Mouse (Mus musculus): Measurements from ENCODE around the gene Fbxw9.

Gene Fbxw9

GRCm38 (mm10) chr8:85059879-85060616, at the start of gene Fbxw9:
TSS of gene Fbxw9 (plus strand) at chr8:85060055.
- peak; percentile 76; the same call in 1 of the 2 replicates for ATAC-seq (ENCODE audit: insufficient number of reproducible peaks, low FRiP score, low TSS enrichment)

- no peak for ATAC-seq (ENCODE audit: insufficient number of reproducible peaks, low FRiP score, low TSS enrichment)
Measured at GRCm38 (mm10) chr8:85011242-85011641, 48.6 kb upstream of the Fbxw9 start.

- ATAC-seq (ENCODE audit: insufficient number of reproducible peaks, low FRiP score, low TSS enrichment) = peak; percentile 68; the same call in 1 of the 2 replicates
Measured at GRCm38 (mm10) chr8:85013230-85013840, 46.5 kb upstream of the Fbxw9 start.

- no peak for ATAC-seq (ENCODE audit: insufficient number of reproducible peaks, low FRiP score, low TSS enrichment)
Measured at GRCm38 (mm10) chr8:85014431-85014830, 45.4 kb upstream of the Fbxw9 start, which contains the start of gene Best2. TSS of gene Best2 (minus strand) at chr8:85014531.

GRCm38 (mm10) chr8:85016724-85017123, 43.1 kb upstream of the Fbxw9 start:
- no peak for ATAC-seq (ENCODE audit: insufficient number of reproducible peaks, low FRiP score, low TSS enrichment)

GRCm38 (mm10) chr8:85017209-85017608, 42.6 kb upstream of the Fbxw9 start:
- no peak for ATAC-seq (ENCODE audit: insufficient number of reproducible peaks, low FRiP score, low TSS enrichment)

- ATAC-seq (ENCODE audit: insufficient number of reproducible peaks, low FRiP score, low TSS enrichment) = no peak
Measured at GRCm38 (mm10) chr8:85021514-85022055, 38.3 kb upstream of the Fbxw9 start.

GRCm38 (mm10) chr8:85023846-85024245, 36.0 kb upstream of the Fbxw9 start:
- no peak for ATAC-seq (ENCODE audit: insufficient number of reproducible peaks, low FRiP score, low TSS enrichment)

- peak; percentile 89 for ATAC-seq (ENCODE audit: insufficient number of reproducible peaks, low FRiP score, low TSS enrichment)
Measured at GRCm38 (mm10) chr8:85025098-85025932, 34.5 kb upstream of the Fbxw9 start, which contains the start of gene Asna1. TSS of gene Asna1 (minus strand) at chr8:85025281.

GRCm38 (mm10) chr8:85026670-85027515, 33.0 kb upstream of the Fbxw9 start, which contains the start of gene Trir:
TSS of gene Trir (plus strand) at chr8:85026823.
- ATAC-seq (ENCODE audit: insufficient number of reproducible peaks, low FRiP score, low TSS enrichment) = peak; percentile 76

GRCm38 (mm10) chr8:85027516-85027855, 32.4 kb upstream of the Fbxw9 start:
- no peak for ATAC-seq (ENCODE audit: insufficient number of reproducible peaks, low FRiP score, low TSS enrichment)

- ATAC-seq (ENCODE audit: insufficient number of reproducible peaks, low FRiP score, low TSS enrichment) = no peak
Measured at GRCm38 (mm10) chr8:85027922-85028321, 31.9 kb upstream of the Fbxw9 start.

GRCm38 (mm10) chr8:85029271-85029670, 30.6 kb upstream of the Fbxw9 start:
- ATAC-seq (ENCODE audit: insufficient number of reproducible peaks, low FRiP score, low TSS enrichment) = no peak

GRCm38 (mm10) chr8:85032622-85033311, 27.1 kb upstream of the Fbxw9 start:
- ATAC-seq (ENCODE audit: insufficient number of reproducible peaks, low FRiP score, low TSS enrichment) = no peak

GRCm38 (mm10) chr8:85033867-85034266, 26.0 kb upstream of the Fbxw9 start:
- ATAC-seq (ENCODE audit: insufficient number of reproducible peaks, low FRiP score, low TSS enrichment) = no peak

- ATAC-seq (ENCODE audit: insufficient number of reproducible peaks, low FRiP score, low TSS enrichment) = no peak
Measured at GRCm38 (mm10) chr8:85034764-85035163, 25.1 kb upstream of the Fbxw9 start.

- ATAC-seq (ENCODE audit: insufficient number of reproducible peaks, low FRiP score, low TSS enrichment) = no peak
Measured at GRCm38 (mm10) chr8:85035165-85035727, 24.6 kb upstream of the Fbxw9 start.

- ATAC-seq (ENCODE audit: insufficient number of reproducible peaks, low FRiP score, low TSS enrichment) = no peak
Measured at GRCm38 (mm10) chr8:85035728-85036310, 24.0 kb upstream of the Fbxw9 start.

GRCm38 (mm10) chr8:85036381-85036717, 23.5 kb upstream of the Fbxw9 start:
- ATAC-seq (ENCODE audit: insufficient number of reproducible peaks, low FRiP score, low TSS enrichment) = peak; percentile 28; the same call in 1 of the 2 replicates

All from cerebellum, adult (tissue).